Mouse (Mus musculus) stomach, postnatal 0 days (tissue): Measurements from ENCODE around the gene Dcun1d4.

ENCODE experiments used
- CTCF ChIP-seq: IDR thresholded peaks from 2 replicates; pipeline ENCODE4 v1.5.1; 2016; ENCODE audit warnings: antibody characterized with exemption, low read depth, mild to moderate bottlenecking, moderate library complexity
- EP300 ChIP-seq: optimal IDR thresholded peaks from 2 replicates; pipeline ENCODE3; 2016; ENCODE audit warnings: antibody characterized with exemption

DNA sequence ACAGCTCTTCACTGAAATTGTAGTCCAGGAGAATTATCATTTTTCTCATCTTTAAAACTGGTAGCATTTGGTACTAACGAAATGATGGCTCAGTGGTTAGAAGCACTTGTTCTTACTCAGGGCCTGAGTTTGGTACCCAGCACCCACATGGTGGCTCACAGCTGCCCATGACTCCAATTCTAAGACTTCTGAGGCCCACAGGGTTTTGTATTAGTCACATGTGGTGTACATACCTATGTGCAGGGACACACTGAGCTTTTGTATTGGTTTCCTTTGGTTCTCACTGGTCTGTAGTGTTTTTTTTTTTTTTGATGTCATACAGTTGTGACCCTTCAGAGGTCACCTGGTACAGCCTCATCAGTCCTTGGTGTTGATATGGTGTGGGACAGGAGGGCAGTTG, 68.0 kb downstream of the Dcun1d4 start:
- TF ChIP-seq CTCF (no peak), EP300 (no peak)
